Mouse (Mus musculus) testis, postnatal 14 days (tissue): ENCODE measurements around the gene Vmn1r16.
"Not testable (repeated sequence)": the region's sequence is repeated elsewhere in the genome, so short reads cannot be mapped to it uniquely, and the experiment has no call there.

Experiments used
- DNase-seq: peaks from one replicate; pipeline ENCODE4 v3.0.0; 2021; ENCODE audit warnings: low spot score

The Vmn1r16 gene

DNA sequence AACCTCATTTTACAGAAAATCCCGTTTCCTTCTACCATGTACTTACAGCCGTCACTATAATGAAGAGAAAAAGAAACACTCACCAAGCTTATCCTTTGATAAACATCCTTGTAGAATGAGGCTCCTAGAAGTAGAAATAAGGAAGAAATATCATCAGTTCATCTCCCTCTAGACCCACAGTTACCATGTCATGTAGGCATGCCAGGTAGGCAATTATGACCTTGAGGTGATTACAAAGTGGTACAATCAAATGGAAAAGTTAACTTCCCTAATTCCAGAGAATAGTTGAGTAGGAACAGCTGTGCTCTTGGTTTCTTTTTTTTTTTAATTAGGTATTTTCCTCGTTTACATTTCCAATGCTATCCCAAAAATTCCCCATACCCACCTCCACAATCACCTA is at the start of gene Vmn1r16:
Gene Vmn1r16 (minus strand): TSS at position 101 of the 400 bp plus-strand sequence.
- no peak for DNase-seq

DNA sequence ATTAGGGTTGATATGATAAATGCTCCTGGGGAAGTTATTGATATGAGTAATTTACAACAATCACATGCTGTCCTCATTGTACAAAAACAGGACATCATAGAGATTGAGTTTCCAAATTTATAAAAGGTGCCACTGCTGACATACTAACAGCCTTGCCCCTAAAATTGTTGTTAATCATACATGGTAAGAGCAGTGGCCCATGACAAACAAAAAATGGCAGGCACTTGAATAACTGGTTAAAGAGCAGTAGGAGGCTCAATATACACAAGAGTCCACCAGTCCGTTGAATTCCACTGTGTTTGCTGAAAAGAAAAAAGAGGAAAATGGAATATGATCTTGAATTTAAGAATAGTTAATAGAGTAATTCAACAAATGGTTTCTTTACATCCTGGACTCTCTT is 38.2 kb upstream of the Vmn1r16 start:
- no peak for DNase-seq

DNA sequence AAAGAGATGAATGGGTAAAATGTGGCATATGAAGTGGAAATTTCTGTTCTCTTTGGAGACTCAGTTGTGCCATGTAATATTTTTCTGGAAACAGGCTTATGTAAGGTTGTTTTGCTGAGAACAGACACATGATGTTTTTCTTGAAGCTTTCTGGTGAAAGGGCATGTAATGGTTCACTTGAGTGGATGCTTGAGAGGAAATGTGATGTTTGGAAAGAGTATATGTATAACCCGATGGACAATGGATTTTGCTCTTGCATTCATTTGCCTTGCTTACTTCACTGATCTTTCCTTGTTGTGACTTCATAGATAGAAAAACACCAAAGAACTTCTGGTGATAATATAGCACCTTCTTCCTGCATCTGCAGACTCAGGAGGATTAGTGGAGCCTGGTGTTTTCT is 36.6 kb upstream of the Vmn1r16 start:
- DNase-seq, result not testable (repeated sequence)

DNA sequence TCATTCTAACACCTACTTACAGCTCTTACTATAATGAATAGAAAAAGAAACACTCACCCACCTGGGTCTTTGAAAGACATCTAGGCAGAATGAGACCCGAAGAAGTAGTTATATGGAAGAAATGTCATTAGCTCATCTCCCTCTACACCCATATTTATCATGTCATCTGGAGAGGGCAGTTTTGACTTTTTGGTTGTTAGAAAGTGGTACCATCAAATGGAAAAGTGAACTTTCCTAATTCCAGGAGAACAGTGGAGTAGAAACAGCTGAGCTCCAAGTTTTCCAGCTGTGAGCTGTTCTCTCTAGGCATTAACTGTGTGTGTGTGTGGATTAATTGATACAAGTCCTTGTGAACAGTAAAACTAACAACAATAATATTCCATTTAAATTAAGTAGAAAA is 34.3 kb upstream of the Vmn1r16 start, which contains the start of gene Vmn1r17:
Gene Vmn1r17 (minus strand): TSS at position 101 of the 400 bp plus-strand sequence.
- DNase-seq, result no peak

DNA sequence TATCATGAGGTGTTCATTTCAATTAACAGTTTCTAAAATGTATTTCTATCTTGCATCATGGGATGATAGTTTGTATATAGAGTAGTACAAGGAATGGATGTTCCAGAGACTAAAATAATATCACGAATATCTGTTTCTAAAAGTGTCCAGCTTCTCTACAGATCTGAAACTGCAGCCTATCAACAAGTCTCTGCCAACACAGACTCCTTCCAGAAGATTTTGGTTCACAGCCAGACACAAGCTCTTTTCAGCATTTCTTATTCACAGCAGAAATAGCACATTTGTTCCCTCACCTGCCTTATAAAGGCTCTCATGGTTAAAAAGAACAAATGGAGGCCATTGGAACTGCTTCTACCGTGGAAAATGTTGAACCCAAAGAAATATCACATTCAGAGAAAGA is 27.6 kb upstream of the Vmn1r16 start:
- no peak for DNase-seq

DNA sequence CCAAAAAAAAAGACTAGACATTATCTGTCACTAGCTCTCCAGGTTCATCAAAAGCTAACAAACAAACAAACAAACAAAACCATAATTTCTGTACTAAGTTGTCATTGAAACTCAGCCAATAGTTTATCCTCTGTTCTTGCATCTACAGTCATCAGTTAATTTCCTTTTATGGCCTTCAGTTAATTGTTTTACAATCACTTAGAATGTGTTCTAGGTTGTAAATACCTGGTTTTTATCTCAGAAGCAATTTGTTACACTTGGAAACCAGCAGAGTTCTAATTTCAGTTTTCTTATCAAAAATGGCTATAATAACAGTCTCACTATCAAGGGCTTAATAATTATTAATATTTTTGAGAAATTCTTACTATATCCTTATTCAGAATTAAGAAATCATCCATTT is 3.1 kb downstream of the Vmn1r16 start:
- DNase-seq, result no peak

DNA sequence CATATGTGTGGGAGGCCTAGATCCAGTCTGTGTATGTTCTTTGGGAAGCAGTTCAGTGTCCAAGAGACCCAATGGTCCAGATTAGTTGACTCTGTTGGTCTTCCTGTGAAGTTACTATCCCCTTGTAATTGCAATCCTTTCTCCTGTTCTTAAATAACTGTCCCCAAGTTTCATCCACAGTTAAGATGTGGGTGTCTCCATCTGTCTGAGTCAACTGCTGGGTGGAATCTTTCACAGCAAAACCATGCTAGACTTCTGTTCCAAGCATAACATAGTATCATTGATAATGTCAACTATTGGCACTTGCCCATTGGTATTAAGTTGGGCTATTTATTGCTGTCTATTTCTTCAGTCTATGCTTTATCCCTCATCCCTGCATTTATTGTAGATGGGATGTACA is 50.3 kb downstream of the Vmn1r16 start:
- DNase-seq, result no peak

DNA sequence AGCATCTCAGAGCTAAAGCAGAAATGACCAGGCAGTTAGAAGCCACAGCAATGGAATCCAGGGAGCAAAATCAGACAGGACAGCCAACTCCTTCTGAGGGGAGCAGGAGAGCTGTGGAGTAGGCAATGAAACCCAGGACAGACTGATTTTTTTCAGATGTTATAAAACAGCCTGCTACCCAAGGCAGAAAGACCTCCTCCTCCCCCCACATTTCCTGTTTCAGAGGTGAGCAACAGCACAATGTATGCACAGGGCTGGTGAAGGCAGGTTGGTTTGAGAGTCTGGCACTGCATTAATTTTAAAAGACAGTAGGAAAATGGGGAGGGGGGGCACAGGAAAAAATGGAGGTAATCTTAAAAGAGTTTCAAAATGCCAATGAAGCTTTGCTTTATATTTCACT is 56.8 kb downstream of the Vmn1r16 start:
- DNase-seq, result no peak

DNA sequence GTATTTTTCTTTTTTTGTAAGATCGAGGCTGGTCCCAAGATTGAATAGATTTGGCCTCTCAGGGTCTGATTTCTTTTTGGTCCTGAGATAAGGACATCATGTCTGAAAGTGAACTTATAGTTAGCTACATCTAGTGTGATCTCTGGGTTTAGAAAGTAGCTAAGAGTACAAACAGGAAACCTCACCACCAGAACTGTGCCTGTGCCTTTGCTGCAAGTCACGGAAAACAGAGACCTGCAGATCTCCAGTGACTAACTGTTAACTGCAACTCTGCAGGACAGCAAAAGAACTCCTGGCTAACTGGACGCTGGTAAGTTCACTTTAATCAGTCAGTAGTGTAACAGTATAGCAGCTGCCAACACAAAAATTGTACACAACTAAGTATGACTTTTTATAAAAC is 57.4 kb downstream of the Vmn1r16 start:
- no peak for DNase-seq
